Mouse (Mus musculus): ENCODE results near the gene Grb10. TPM values are rescaled to one million over a fixed set of nuclear protein-coding genes. Genes with fewer than 3 reads are reported as not detected.

Grb10 gene
- polyA plus RNA-seq, 1 experiment from 2014 or later: 165 TPM

DNA sequence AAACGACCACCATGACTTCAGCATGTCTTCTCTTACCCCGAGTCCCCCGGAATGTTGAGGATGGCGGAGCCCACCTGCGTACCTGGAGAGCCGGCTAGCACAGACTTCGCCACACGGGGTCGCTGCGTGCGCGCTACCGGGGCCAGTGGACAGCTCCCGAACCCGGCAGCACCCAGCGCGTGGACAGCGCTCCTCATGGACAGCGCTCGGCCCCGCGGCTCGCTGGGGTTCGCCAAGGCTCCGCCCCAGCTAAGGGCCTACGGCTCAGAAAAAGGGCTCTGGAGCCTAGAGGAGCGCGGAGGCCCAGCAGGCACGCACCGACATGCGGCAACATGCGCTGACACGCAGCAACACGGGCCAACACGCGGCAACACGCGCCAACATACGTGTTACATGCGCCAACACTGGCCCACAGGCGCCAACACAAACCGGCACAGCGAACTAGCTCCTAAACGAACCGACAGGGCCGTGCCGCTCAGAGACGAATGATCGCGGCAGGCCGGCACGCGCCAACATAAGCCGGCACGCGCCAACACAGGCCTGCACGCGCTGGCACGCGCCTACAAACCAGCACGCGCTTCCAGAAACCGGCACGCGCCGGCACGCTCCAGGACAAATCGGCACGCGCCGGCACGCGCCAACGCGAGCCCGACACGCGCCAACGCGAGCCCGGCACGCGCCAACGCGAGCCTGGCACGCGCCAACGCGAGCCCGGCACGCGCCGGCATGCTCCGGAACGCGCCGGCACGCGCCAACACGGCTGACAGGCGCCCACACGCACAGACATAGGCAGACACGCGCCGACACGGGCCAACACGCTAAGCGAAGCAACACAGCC lies 12.5 kb downstream of the Grb10 start:
- peaks cover 91% of the 10 kb centered on the region for H3K27me3 ChIP-seq
- no peak overlapping the region for H3K27ac ChIP-seq
- peaks cover 46% of the 10 kb centered on the region for H3K36me3 ChIP-seq (ENCODE audit: poor library complexity, severe bottlenecking)
- peak; percentile 90 for ATAC-seq
- H3K4me3 ChIP-seq: peak overlapping the region; percentile 37
- H3K4me2 ChIP-seq: peak overlapping the region; percentile 58
- peaks cover 4% of the 10 kb centered on the region; the same call in 1 of the 2 replicates for H3K4me1 ChIP-seq
- peaks cover 56% of the 10 kb centered on the region for H3K9me3 ChIP-seq (replicated peaks)
- H3K9ac ChIP-seq: no peak overlapping the region; the same call in 1 of the 2 replicates
- 52% methylated on average over 108 of the region's 108 CpGs for WGBS

DNA sequence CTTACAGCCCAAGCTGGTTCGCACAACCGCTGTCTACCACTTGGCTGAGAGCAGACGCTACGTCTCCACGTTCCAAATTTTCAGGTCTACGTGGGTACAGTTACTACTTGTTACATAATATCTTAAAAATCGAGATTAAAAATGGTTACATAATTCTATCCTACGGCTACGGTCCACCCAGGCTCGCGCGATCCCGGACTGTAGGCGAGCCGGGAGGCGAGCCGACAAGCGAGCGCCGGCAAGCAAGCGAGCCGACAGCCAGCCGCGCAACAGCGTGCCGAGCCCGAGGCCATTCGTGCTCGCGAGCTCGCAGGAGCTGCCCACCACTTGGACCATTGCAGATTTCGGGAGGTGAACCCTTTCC lies 13.1 kb downstream of the Grb10 start:
- H3K4me3 ChIP-seq: peak overlapping the region; percentile 37
- ATAC-seq: peak; percentile 63
- peaks cover 4% of the 10 kb centered on the region; the same call in 1 of the 2 replicates for H3K4me1 ChIP-seq
- no peak overlapping the region for H3K27ac ChIP-seq
- H3K9me3 ChIP-seq (replicated peaks): peaks cover 56% of the 10 kb centered on the region
- peaks cover 46% of the 10 kb centered on the region for H3K36me3 ChIP-seq (ENCODE audit: poor library complexity, severe bottlenecking)
- H3K9ac ChIP-seq: no peak overlapping the region
- H3K27me3 ChIP-seq: peaks cover 90% of the 10 kb centered on the region
- H3K4me2 ChIP-seq: peak overlapping the region; percentile 58
- WGBS: 60% methylated on average over 32 of the region's 32 CpGs

DNA sequence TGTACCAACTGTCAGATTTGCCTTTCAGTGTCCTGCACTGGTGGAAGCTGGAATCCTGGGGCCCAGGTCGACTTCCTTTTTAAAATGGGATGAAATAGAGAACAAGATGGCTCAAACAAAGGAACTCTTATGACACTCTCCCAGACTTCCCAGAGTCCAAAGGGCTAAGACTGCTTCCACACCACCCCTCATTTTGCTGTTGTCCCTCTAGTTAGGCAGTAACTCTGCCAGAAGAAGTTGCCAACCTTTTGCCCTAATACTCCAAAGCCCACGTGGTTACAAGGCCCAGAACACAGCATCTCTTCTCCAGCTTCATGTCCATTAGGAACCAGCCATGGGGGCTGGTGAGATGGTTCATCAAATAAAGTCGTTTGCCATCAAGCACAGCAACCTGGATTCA lies 15.4 kb downstream of the Grb10 start:
- no peak overlapping the region for H3K9ac ChIP-seq
- H3K4me2 ChIP-seq: no peak overlapping the region
- peaks cover 43% of the 10 kb centered on the region for H3K9me3 ChIP-seq (replicated peaks)
- H3K4me1 ChIP-seq: peaks cover 4% of the 10 kb centered on the region; the same call in 1 of the 2 replicates
- H3K4me3 ChIP-seq: no peak overlapping the region
- no peak overlapping the region for H3K27ac ChIP-seq
- peaks cover 87% of the 10 kb centered on the region for H3K27me3 ChIP-seq
- peaks cover 44% of the 10 kb centered on the region for H3K36me3 ChIP-seq (ENCODE audit: poor library complexity, severe bottlenecking)
- 55% methylated on average over 3 of the region's 3 CpGs for WGBS
- ATAC-seq: no peak

DNA sequence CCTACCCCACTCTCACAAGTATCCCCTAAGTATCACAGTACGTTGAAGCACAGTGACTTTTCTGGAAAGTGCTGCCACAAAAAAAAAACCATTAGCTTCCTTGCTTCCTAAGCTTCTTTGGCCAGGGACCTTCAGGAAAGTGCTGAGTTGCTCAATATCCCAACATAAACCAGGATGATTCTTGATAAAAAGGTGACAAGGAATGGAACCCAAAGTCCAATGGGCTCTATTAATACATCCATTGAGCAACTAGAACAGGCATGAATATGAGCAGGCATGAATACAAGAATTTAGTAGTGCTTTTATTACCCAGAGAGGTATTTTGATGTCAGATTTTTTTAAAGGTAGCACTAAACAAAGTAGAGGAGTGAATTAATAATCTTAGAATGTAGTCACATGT lies 18.8 kb downstream of the Grb10 start:
- no peak overlapping the region for H3K4me2 ChIP-seq
- H3K36me3 ChIP-seq (ENCODE audit: poor library complexity, severe bottlenecking): peaks cover 27% of the 10 kb centered on the region
- peaks cover 67% of the 10 kb centered on the region for H3K27me3 ChIP-seq
- H3K4me3 ChIP-seq: no peak overlapping the region
- no peak overlapping the region for H3K9ac ChIP-seq
- WGBS: 95% methylated on average over 1 of the region's 1 CpGs
- no peak for ATAC-seq
- no peaks in the 10 kb centered on the region for H3K4me1 ChIP-seq
- peaks cover 15% of the 10 kb centered on the region for H3K9me3 ChIP-seq (replicated peaks)
- no peak overlapping the region for H3K27ac ChIP-seq

DNA sequence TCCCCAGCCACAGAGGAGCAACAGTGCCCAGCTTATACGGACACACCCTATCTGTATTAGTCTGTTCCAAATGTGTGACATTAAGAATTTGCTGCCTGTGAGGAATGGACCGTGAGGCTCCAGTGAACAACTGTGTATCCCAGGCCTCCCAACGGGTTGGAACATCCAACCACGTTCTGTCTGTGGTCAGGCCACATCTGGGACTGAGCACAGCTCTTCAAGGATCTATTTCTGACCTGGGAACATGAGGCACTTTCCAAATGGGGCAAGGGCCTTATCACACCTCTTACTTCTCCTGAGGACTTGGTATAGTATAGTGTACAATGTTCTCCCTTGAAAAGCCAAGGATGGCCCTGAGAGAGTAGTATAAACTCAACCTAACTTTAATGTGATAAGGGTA lies 19.9 kb downstream of the Grb10 start:
- no peak overlapping the region for H3K4me3 ChIP-seq
- H3K9me3 ChIP-seq (replicated peaks): peaks cover 14% of the 10 kb centered on the region
- H3K27ac ChIP-seq: no peak overlapping the region
- 96% methylated on average over 4 of the region's 4 CpGs for WGBS
- ATAC-seq: no peak
- peaks cover 57% of the 10 kb centered on the region for H3K27me3 ChIP-seq
- no peak overlapping the region for H3K9ac ChIP-seq
- H3K4me1 ChIP-seq: no peaks in the 10 kb centered on the region
- no peak overlapping the region for H3K4me2 ChIP-seq
- H3K36me3 ChIP-seq (ENCODE audit: poor library complexity, severe bottlenecking): peaks cover 33% of the 10 kb centered on the region

DNA sequence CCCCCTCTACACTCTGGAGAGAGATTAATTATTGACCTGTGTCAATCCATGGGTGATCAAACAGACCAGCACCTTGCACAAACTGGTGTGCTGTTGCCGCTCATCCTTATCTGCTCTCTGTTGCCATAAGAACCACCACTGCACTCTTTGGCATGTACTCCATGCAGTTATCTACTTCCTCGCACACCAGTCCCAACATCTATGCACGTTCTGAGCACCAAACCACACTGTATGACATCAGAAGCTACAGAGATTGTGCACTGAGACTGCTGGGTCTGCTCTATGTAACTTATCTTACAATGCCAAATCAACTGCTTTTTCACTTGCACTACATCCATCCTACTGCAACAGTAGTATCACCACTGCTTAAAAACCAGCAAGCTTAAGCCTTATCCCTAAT lies 28.4 kb downstream of the Grb10 start:
- Histone ChIP-seq H3K27ac (no peak overlapping the region), H3K9me3 (replicated peaks) (peaks cover 16% of the 10 kb centered on the region), H3K4me1 (no peaks in the 10 kb centered on the region), H3K27me3 (no peaks in the 10 kb centered on the region), H3K4me3 (no peak overlapping the region), H3K9ac (no peak overlapping the region), H3K4me2 (no peak overlapping the region), H3K36me3 (ENCODE audit: poor library complexity, severe bottlenecking) (peaks cover 29% of the 10 kb centered on the region)
- no peak for ATAC-seq
- 91% methylated on average over 3 of the region's 3 CpGs for WGBS

DNA sequence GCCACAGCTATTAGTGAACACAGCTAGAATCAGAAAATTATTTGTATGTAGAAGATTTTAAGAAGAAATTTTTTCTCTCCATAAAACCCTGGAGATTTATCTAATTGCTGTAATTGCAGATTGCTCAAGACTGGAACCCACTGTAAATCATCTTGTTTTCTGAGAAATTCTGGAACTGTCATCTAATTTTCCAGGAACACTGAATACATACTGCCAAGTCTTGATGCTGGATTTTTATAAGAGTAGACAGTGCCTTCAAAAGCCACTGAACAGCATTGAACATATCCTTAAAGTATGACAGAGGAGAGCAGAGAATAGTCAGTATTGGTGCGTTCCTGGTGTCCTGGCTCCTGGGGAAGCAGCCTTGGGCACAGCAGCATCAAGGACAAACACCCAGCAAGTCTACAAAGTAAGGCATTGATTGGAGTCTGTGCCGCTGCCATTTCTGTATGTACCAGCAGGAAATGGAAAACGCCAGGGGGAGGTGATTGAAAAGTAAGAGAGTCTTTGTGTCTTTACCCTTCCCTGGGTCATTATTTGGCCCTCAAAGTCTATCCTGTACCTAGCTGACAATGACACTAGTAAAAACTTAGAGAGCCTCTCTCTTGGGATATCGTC lies 38.1 kb downstream of the Grb10 start:
- no peak for ATAC-seq
- no peaks in the 10 kb centered on the region for H3K9me3 ChIP-seq (replicated peaks)
- 69% methylated on average over 4 of the region's 4 CpGs for WGBS

DNA sequence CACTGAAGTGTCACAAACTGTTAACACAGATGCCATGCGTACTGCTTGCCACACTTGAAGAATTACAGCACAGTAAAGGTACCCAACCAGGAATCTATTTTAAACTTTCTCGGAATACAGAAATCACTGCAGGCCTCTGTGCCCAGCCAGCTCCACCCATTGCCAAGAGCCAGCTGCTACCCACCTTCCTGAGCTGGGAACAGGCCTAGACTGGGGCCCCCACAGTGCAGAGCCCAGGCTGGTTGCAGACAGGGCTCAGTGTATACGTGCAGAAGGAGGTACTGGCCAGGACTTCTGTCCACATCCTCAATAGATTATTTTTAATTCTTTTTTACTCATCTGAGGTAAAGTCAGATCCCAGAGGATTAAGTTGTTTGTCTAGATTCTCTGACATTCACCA lies 39.6 kb downstream of the Grb10 start:
- 81% methylated on average over 3 of the region's 3 CpGs for WGBS
- H3K9ac ChIP-seq: no peak overlapping the region
- H3K9me3 ChIP-seq (replicated peaks): no peaks in the 10 kb centered on the region
- no peak overlapping the region for H3K27ac ChIP-seq
- no peak overlapping the region for H3K4me3 ChIP-seq
- no peaks in the 10 kb centered on the region for H3K27me3 ChIP-seq
- H3K4me2 ChIP-seq: no peak overlapping the region
- no peak for ATAC-seq
- H3K36me3 ChIP-seq (ENCODE audit: poor library complexity, severe bottlenecking): no peaks in the 10 kb centered on the region
- H3K4me1 ChIP-seq: no peaks in the 10 kb centered on the region

More for the DNA sequence above, 38.1 kb downstream of the Grb10 start:
- Histone ChIP-seq H3K27ac (no peak overlapping the region), H3K4me3 (no peak overlapping the region), H3K4me1 (no peaks in the 10 kb centered on the region), H3K27me3 (no peaks in the 10 kb centered on the region), H3K4me2 (no peak overlapping the region), H3K9ac (no peak overlapping the region), H3K36me3 (ENCODE audit: poor library complexity, severe bottlenecking) (no peaks in the 10 kb centered on the region)

DNA sequence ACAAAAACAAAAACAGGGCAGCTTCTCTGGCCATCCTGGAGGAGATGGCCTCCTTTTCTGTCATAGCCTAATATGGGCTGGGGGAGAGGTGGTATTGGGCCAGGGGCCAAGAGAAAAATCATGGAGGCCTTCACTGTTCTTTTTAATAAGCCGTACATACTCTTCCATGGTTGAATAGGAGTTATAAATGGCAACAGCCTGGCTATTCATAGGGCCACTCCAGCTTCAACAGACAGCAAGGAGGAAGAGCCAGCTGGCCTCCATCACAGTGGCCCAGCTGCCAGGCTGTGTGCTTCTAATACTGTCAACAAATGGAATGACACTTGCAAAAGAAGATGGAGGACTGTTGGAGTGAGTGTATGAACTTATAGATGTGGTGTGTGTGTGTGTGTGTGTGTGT lies 41.4 kb downstream of the Grb10 start:
- 45% methylated on average over 1 of the region's 1 CpGs for WGBS
- peak; percentile 75; the same call in 1 of the 2 replicates for ATAC-seq
- Histone ChIP-seq H3K4me1 (no peaks in the 10 kb centered on the region), H3K27ac (no peak overlapping the region), H3K27me3 (no peaks in the 10 kb centered on the region), H3K4me2 (no peak overlapping the region), H3K9me3 (replicated peaks) (no peaks in the 10 kb centered on the region), H3K36me3 (ENCODE audit: poor library complexity, severe bottlenecking) (peaks cover 2% of the 10 kb centered on the region; the same call in 1 of the 2 replicates), H3K9ac (no peak overlapping the region), H3K4me3 (no peak overlapping the region)

DNA sequence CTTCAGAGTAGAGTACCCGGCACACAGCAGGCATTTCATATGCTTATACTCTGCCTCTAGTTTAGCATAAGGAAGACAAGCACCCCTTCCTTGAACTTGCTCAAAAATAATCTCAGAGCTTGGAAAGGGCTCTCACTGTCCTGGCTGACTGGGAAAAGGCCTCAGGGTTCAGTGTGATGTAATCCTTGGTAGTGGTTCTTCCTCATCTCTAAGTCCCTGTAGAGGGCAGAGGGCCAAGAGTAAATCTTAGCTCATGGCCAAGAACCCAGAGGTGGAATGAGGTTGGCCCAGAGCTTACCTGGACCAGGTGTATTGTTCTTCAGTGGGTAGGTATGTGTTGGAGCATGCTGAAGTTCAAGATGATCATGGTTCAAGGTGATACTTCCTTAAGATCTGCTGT lies 43.1 kb downstream of the Grb10 start:
- Histone ChIP-seq H3K9ac (no peak overlapping the region), H3K27me3 (no peaks in the 10 kb centered on the region), H3K9me3 (replicated peaks) (no peaks in the 10 kb centered on the region), H3K4me1 (no peaks in the 10 kb centered on the region), H3K36me3 (ENCODE audit: poor library complexity, severe bottlenecking) (peaks cover 5% of the 10 kb centered on the region; the same call in 1 of the 2 replicates), H3K4me2 (no peak overlapping the region), H3K4me3 (no peak overlapping the region), H3K27ac (no peak overlapping the region)
- WGBS: 90% methylated on average over 1 of the region's 1 CpGs
- no peak for ATAC-seq

DNA sequence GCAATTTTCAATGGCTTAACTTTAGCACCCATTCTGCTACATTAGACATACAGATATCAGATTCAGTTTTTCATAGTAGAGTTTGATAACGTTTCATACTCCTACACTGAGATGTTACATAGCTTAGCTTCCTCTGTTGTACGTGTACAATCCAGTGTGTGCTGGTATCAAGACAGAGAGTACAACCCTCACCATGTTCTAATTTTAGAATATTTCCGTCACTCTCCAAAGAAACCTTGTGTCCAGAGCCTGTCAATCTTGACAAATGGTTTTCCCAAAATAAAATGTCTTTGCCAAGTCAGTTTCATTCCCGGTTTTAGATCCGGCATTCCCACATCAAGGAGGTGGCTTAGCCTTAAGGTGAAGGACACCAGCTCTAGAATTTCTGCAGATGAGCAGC lies 44.7 kb downstream of the Grb10 start:
- peaks cover 3% of the 10 kb centered on the region; the same call in 1 of the 2 replicates for H3K9me3 ChIP-seq (replicated peaks)
- H3K4me3 ChIP-seq: no peak overlapping the region
- 90% methylated on average over 5 of the region's 5 CpGs for WGBS

DNA sequence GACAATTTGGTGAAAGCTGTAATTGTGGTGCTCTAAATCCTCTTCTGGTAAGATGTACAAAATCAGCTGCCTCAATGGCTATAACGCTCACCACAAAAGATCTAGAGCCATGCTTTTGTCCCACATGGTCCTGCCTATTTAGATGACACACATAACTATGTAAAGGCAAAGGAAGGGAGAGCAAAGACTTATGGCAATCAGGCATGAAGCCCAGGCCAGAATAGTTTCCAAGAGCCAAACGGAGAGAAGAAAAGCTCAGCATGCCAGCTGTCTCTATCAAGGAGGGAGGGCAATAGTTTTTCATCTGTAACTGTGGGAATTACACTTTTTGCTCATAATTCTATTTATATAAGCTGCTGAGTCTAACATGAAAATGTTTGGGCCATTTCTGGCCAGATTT lies 45.3 kb downstream of the Grb10 start:
- H3K9ac ChIP-seq: no peak overlapping the region
- peaks cover 3% of the 10 kb centered on the region; the same call in 1 of the 2 replicates for H3K9me3 ChIP-seq (replicated peaks)
- no peak for ATAC-seq
- 66% methylated on average over 2 of the region's 2 CpGs for WGBS
- H3K4me3 ChIP-seq: no peak overlapping the region
- peaks cover 5% of the 10 kb centered on the region; the same call in 1 of the 2 replicates for H3K36me3 ChIP-seq (ENCODE audit: poor library complexity, severe bottlenecking)
- H3K4me2 ChIP-seq: no peak overlapping the region
- H3K4me1 ChIP-seq: no peaks in the 10 kb centered on the region
- no peaks in the 10 kb centered on the region for H3K27me3 ChIP-seq
- no peak overlapping the region for H3K27ac ChIP-seq

More for the DNA sequence above, 44.7 kb downstream of the Grb10 start:
- no peak overlapping the region for H3K27ac ChIP-seq
- peaks cover 5% of the 10 kb centered on the region; the same call in 1 of the 2 replicates for H3K36me3 ChIP-seq (ENCODE audit: poor library complexity, severe bottlenecking)
- H3K27me3 ChIP-seq: no peaks in the 10 kb centered on the region
- no peak overlapping the region for H3K9ac ChIP-seq
- no peak for ATAC-seq
- no peak overlapping the region for H3K4me2 ChIP-seq
- no peaks in the 10 kb centered on the region for H3K4me1 ChIP-seq
